Mouse (Mus musculus): ENCODE results near the gene Gabbr2. TPM values are rescaled to one million over a fixed set of nuclear protein-coding genes. Genes with fewer than 3 reads are reported as not detected.

Gabbr2 gene
- total RNA-seq, 2 experiments from 2014 or later, result 203 to 209 TPM

GRCm38 (mm10) chr4:46720821-46721557 is 270.7 kb downstream of the Gabbr2 start:
- no peak for DNase-seq (ENCODE audit: low spot score in 2 of 2)

GRCm38 (mm10) chr4:46720070-46720469 is 271.6 kb downstream of the Gabbr2 start:
- DNase-seq (ENCODE audit: low spot score in 2 of 2), result no peak

- no peak for DNase-seq (ENCODE audit: low spot score in 2 of 2)
Observed at GRCm38 (mm10) chr4:46718624-46719023, 273.0 kb downstream of the Gabbr2 start.

GRCm38 (mm10) chr4:46717156-46717555 is 274.5 kb downstream of the Gabbr2 start:
- no peak for DNase-seq (ENCODE audit: low spot score in 2 of 2)

- DNase-seq (ENCODE audit: low spot score in 2 of 2), result no peak
Observed at GRCm38 (mm10) chr4:46716361-46716760, 275.3 kb downstream of the Gabbr2 start.

GRCm38 (mm10) chr4:46710523-46710922 is 281.1 kb downstream of the Gabbr2 start:
- no peak for DNase-seq (ENCODE audit: low spot score in 2 of 2)

- no peak for DNase-seq (ENCODE audit: low spot score in 2 of 2)
Observed at GRCm38 (mm10) chr4:46710018-46710417, 281.7 kb downstream of the Gabbr2 start.

- peak in 1 of 2 experiments; percentile 56 for DNase-seq (ENCODE audit: low spot score in 2 of 2)
Observed at GRCm38 (mm10) chr4:46709492-46709891, 282.2 kb downstream of the Gabbr2 start.

GRCm38 (mm10) chr4:46705739-46706138 is 285.9 kb downstream of the Gabbr2 start:
- no peak for DNase-seq (ENCODE audit: low spot score in 2 of 2)

- no peak for DNase-seq (ENCODE audit: low spot score in 2 of 2)
Observed at GRCm38 (mm10) chr4:46703146-46703545, 288.5 kb downstream of the Gabbr2 start.

GRCm38 (mm10) chr4:46700223-46700651 is 291.4 kb downstream of the Gabbr2 start:
- no peak for DNase-seq (ENCODE audit: low spot score in 2 of 2)

GRCm38 (mm10) chr4:46696467-46696866 is 295.2 kb downstream of the Gabbr2 start:
- no peak for DNase-seq (ENCODE audit: low spot score in 2 of 2)

GRCm38 (mm10) chr4:46690565-46690964 is 301.1 kb downstream of the Gabbr2 start:
- DNase-seq (ENCODE audit: low spot score in 2 of 2), result no peak

- DNase-seq (ENCODE audit: low spot score in 2 of 2), result no peak
Observed at GRCm38 (mm10) chr4:46690023-46690420, 301.7 kb downstream of the Gabbr2 start.

- peak; percentile 64 to 86 for DNase-seq (ENCODE audit: low spot score in 2 of 2)
Observed at GRCm38 (mm10) chr4:46689397-46690022, 302.2 kb downstream of the Gabbr2 start.

- no peak for DNase-seq (ENCODE audit: low spot score in 2 of 2)
Observed at GRCm38 (mm10) chr4:46688213-46688832, 303.4 kb downstream of the Gabbr2 start.

- peak; percentile 85 to 92 for DNase-seq (ENCODE audit: low spot score in 2 of 2)
Observed at GRCm38 (mm10) chr4:46684160-46684559, 307.5 kb downstream of the Gabbr2 start.

- DNase-seq (ENCODE audit: low spot score in 2 of 2), result no peak
Observed at GRCm38 (mm10) chr4:46676646-46677045, 315.0 kb downstream of the Gabbr2 start.

GRCm38 (mm10) chr4:46675992-46676391 is 315.7 kb downstream of the Gabbr2 start:
- no peak for DNase-seq (ENCODE audit: low spot score in 2 of 2)

- DNase-seq (ENCODE audit: low spot score in 2 of 2), result no peak
Observed at GRCm38 (mm10) chr4:46675272-46675785, 316.3 kb downstream of the Gabbr2 start.

GRCm38 (mm10) chr4:46668620-46669019 is 323.1 kb downstream of the Gabbr2 start:
- DNase-seq (ENCODE audit: low spot score in 2 of 2), result no peak

- DNase-seq (ENCODE audit: low spot score in 2 of 2), result no peak
Observed at GRCm38 (mm10) chr4:46666420-46666819, 325.3 kb downstream of the Gabbr2 start.
